Mouse (Mus musculus): ENCODE results near the gene Cacna1c.

- TF ChIP-seq EP300 (optimal IDR thresholded peaks at IDR 0.05) (no peak), CTCF (IDR thresholded peaks at IDR 0.05; ENCODE audit: low read depth) (peak; percentile 79)
These were observed 87.5 kb downstream of the Cacna1c start for GRCm38 (mm10) chr6:119108466-119109394.
